Mouse (Mus musculus): Measurements from ENCODE around the gene Ccer2.

DNA sequence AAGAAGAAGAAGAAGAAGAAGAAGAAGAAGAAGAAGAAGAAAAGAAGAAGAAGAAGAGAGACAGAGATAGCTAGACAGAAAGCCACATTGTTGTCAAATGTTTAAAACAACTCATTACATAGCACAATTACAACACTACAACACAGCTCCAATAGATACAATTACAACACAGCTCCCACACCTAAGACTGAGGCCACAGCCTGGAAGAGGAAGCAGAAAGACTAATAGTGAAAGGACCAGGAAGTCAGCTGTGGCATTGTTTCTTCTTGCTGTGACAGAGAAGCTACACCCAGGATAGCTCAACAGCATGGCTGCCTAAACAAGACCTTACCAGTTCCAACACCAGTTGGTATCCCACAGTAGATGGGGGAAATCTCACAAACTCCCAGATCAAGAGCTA is 46.5 kb upstream of the Ccer2 start:
- TF ChIP-seq CTCF (IDR thresholded peaks at IDR 0.05; ENCODE audit: low read depth, low read length) = no peak
- no peak for TF ChIP-seq POLR2A (IDR thresholded peaks at IDR 0.05; ENCODE audit: borderline replicate concordance, low read depth, low read length)
